ENCODE assay signal across 8 mouse cellular contexts in the genomic region with DNA sequence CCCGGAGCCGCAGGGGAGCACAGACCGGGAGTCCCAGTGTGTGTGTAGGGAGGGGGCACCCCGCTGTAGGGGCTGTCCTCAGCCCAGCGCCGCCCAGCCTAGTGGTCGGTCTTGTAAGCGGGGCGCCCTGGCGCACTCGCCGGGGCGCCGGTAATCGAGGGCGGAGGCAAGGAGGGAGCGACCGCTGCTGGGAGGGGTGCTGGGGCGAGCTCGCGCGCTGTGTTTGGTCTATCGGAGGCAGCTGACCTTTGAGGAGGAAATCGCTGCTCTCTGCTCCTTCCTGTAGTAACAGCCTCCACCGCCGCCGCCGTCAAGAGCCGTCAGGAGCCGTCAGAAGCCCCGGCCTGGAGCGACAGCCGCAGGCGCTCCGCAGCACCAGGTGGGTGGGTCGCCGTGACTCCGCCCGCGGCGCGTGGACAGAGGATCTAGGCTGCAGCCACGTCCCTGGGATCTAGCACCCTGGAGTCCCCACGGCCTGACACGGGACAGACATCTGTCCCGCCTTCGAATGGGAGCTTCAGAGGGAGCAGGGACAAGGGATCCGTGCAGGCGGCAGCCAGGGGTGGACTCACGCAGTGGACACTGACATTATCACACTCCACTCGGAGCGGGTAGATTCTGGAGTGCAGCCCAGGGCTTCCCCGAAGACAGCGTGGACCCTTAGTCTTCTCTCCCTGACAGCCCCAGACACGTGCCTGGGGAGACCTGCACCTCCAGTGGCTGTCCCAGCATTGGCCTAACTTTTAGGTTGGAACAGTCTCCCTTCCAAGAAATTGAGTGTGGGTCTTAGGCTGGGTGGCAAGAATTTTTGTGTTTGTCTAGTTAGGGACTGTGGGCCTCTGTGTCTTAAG. TPM values are rescaled to one million over a fixed set of nuclear protein-coding genes. Genes with fewer than 3 reads are reported as not detected.
DNase-seq lines count a peak whose midpoint lies in the region; ATAC-seq and TF ChIP-seq lines count a peak whose summit lies in the region.

No protein-coding gene starts in this region.

- peaks cover 9% of the 10 kb centered on the region; the same call in 1 of the 2 replicates for H3K4me1 ChIP-seq in intestine, embryonic 16.5 days (ENCODE audit: control insufficient read depth, insufficient read depth, low read length)
- peaks cover 4% of the 10 kb centered on the region; the same call in 1 of the 2 replicates for H3K4me1 ChIP-seq in limb, embryonic 14.5 days (ENCODE audit: control insufficient read depth, insufficient read depth, low read length)
- H3K4me1 ChIP-seq in midbrain, embryonic 15.5 days, result 0 out of 2 replicates have a peak, but pooled peaks cover 5% of the 10 kb centered on the region

- H3K4me3 ChIP-seq in intestine, embryonic 16.5 days (ENCODE audit: low read length), result peak overlapping the region; percentile 65
- H3K4me3 ChIP-seq in limb, embryonic 14.5 days (replicated peaks; ENCODE audit: low read length), result peak overlapping the region; percentile 47
- peak overlapping the region; percentile 47 for H3K4me3 ChIP-seq in midbrain, embryonic 15.5 days

- WGBS in intestine, embryonic 16.5 days, result 2% methylated on average over 53 of the region's 55 CpGs
- 4% methylated on average over 50 of the region's 55 CpGs for WGBS in limb, embryonic 14.5 days
- 3% methylated on average over 54 of the region's 55 CpGs for WGBS in midbrain, embryonic 15.5 days

- TF ChIP-seq POLR2A in limb, embryonic 14.5 days (IDR thresholded peaks at IDR 0.05; ENCODE audit: borderline replicate concordance, extremely low read depth, insufficient read depth, insufficient read length), result no peak

- H3K9ac ChIP-seq in intestine, embryonic 16.5 days (ENCODE audit: low read depth, low read length), result peak overlapping the region; percentile 75
- peak overlapping the region; percentile 56 for H3K9ac ChIP-seq in limb, embryonic 14.5 days (ENCODE audit: low read depth, low read length, severe bottlenecking)
- peak overlapping the region; percentile 49 for H3K9ac ChIP-seq in midbrain, embryonic 15.5 days

- no peaks in the 10 kb centered on the region for H3K36me3 ChIP-seq in intestine, embryonic 16.5 days (ENCODE audit: control insufficient read depth, insufficient read depth, low read length)
- no peaks in the 10 kb centered on the region for H3K36me3 ChIP-seq in limb, embryonic 14.5 days (ENCODE audit: control insufficient read depth, insufficient read depth, low read length)
- no peaks in the 10 kb centered on the region for H3K36me3 ChIP-seq in midbrain, embryonic 15.5 days (replicated peaks)

- DNase-seq in cerebellum, adult 11 months, result no peak
- DNase-seq in embryo, embryonic 10.5 days (ENCODE audit: low spot score), result peak; percentile 79
- peak; percentile 69 to 86 for DNase-seq in gastrocnemius, postnatal 4 days (ENCODE audit: low spot score in 2 of 2)
- peak; percentile 77 for DNase-seq in limb, embryonic 14.5 days (ENCODE audit: low spot score)
- peak; percentile 73 to 89 for DNase-seq in spleen, postnatal 10 days (ENCODE audit: low spot score in 2 of 2)

- H3K9me3 ChIP-seq in intestine, embryonic 16.5 days (ENCODE audit: control insufficient read depth, low read length), result no peaks in the 10 kb centered on the region
- no peaks in the 10 kb centered on the region for H3K9me3 ChIP-seq in limb, embryonic 14.5 days (ENCODE audit: control insufficient read depth, low read length)
- H3K9me3 ChIP-seq in midbrain, embryonic 15.5 days, result no peaks in the 10 kb centered on the region

- H3K4me2 ChIP-seq in intestine, embryonic 16.5 days (ENCODE audit: low read depth, low read length), result peak overlapping the region; percentile 91
- peak overlapping the region; percentile 71 for H3K4me2 ChIP-seq in limb, embryonic 14.5 days (replicated peaks; ENCODE audit: low read depth, low read length, severe bottlenecking)
- peak overlapping the region; percentile 67 for H3K4me2 ChIP-seq in midbrain, embryonic 15.5 days

- H3K27ac ChIP-seq in intestine, embryonic 16.5 days (ENCODE audit: low read length), result 0 out of 2 replicates have a peak overlapping the region, but pooled peaks have one; percentile 37
- no peak overlapping the region for H3K27ac ChIP-seq in limb, embryonic 14.5 days (replicated peaks; ENCODE audit: low read depth, low read length)
- no peak overlapping the region for H3K27ac ChIP-seq in midbrain, embryonic 15.5 days

- ATAC-seq in cerebellum, adult (ENCODE audit: insufficient number of reproducible peaks, low FRiP score, low TSS enrichment), result peak; percentile 52; the same call in 1 of the 2 replicates
- peak; percentile 97 for ATAC-seq in intestine, embryonic 16.5 days
- peak; percentile 86 for ATAC-seq in limb, embryonic 14.5 days (ENCODE audit: low FRiP score, low read depth)
- ATAC-seq in midbrain, embryonic 15.5 days (replicated peaks), result peak; percentile 58

- no peaks in the 10 kb centered on the region for H3K27me3 ChIP-seq in intestine, embryonic 16.5 days (replicated peaks; ENCODE audit: control insufficient read depth, insufficient read depth, low read length)
- peaks cover 19% of the 10 kb centered on the region; the same call in 1 of the 2 replicates for H3K27me3 ChIP-seq in limb, embryonic 14.5 days (ENCODE audit: control insufficient read depth, insufficient read depth, low read length)
- peaks cover 28% of the 10 kb centered on the region for H3K27me3 ChIP-seq in midbrain, embryonic 15.5 days (replicated peaks)

RNA-seq across cellular contexts. Expression of gene Stat5a, which starts 1.3 kb away (rescaled TPM):
- total RNA-seq in gastrocnemius, postnatal 4 days (2021), result 10 to 100 TPM; 35.6 to 41.4 TPM
- polyA plus RNA-seq in intestine, embryonic 16.5 days (2015; fragmentation: Nextera tagmentation; extraction: Ambion mirVana), result 5.8 and 6.2 TPM in 2 replicates
- polyA plus RNA-seq in limb, embryonic 14.5 days (2012; rRNA removed), result 8.0 and 11.3 TPM in 2 replicates
- polyA plus RNA-seq in limb, embryonic 14.5 days (2014; fragmentation: Nextera tagmentation; extraction: Ambion mirVana), result 5.3 and 7.8 TPM in 2 replicates
- polyA plus RNA-seq in midbrain, embryonic 15.5 days (2015; fragmentation: Nextera tagmentation; extraction: Ambion mirVana), result 1.7 and 2.3 TPM in 2 replicates

RNA-seq across cellular contexts. Expression of gene Stat5b, which starts 9.9 kb away (rescaled TPM):
- 10 to 100 TPM; 76.1 to 90.4 TPM for total RNA-seq in gastrocnemius, postnatal 4 days (2021)
- 20.5 and 22.8 TPM in 2 replicates for polyA plus RNA-seq in intestine, embryonic 16.5 days (2015; fragmentation: Nextera tagmentation; extraction: Ambion mirVana)
- 24.4 and 27.0 TPM in 2 replicates for polyA plus RNA-seq in limb, embryonic 14.5 days (2012; rRNA removed)
- polyA plus RNA-seq in limb, embryonic 14.5 days (2014; fragmentation: Nextera tagmentation; extraction: Ambion mirVana), result 21.9 and 22.1 TPM in 2 replicates
- 20.4 and 20.5 TPM in 2 replicates for polyA plus RNA-seq in midbrain, embryonic 15.5 days (2015; fragmentation: Nextera tagmentation; extraction: Ambion mirVana)
